Comparison of ENCODE assay signal across 18 mouse cellular contexts in the genomic region with DNA sequence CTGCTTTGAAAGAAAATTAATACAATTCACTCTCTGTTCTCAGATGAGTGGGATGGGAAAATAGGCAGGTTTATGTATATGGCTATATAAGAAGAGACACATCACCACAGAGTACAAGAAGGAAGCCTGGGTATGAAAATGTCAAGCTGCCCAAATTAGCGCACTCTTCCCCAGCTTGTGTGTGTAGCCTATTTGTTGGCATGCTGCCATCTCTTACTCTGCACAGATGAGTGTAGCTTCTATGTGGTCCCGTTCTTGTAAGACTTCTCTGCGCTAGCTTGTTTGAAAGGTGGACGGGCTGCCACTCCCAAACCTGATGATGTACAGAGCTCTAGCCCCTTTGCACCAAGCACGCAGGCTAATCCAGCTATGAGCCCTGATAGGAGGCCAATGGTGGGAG.
DNase-seq lines count a peak whose midpoint lies in the region; ATAC-seq and TF ChIP-seq lines count a peak whose summit lies in the region.
"Had no signal": no experiment of that assay in that cellular context is flagged by ENCODE, and none has a peak within 500 bp of the region (broad histone marks: within the 10 kb centered on the region; RNA-seq: fewer than 3 reads in every experiment).

No protein-coding gene starts in this region.

- ATAC-seq in hindbrain, embryonic 14.5 days (ENCODE audit: low FRiP score), result peak; percentile 57; the same call in 1 of the 2 replicates
- ATAC-seq in lung, embryonic 14.5 days (ENCODE audit: insufficient read depth), result no peak
- ATAC-seq in forebrain, embryonic 16.5 days, result peak; percentile 64; the same call in 1 of the 2 replicates
- ATAC-seq in midbrain, embryonic 14.5 days (ENCODE audit: low FRiP score, low TSS enrichment), result no peak
- ATAC-seq: activated CD4-positive, CD25-positive, alpha-beta regulatory T cell, adult 4 months; liver, embryonic 12.5 days had no signal

- no peaks in the 10 kb centered on the region for H3K36me3 ChIP-seq in hindbrain, embryonic 14.5 days (replicated peaks; ENCODE audit: control insufficient read depth, insufficient read depth)
- H3K36me3 ChIP-seq in hindbrain, embryonic 10.5 days, result no peaks in the 10 kb centered on the region
- no peaks in the 10 kb centered on the region for H3K36me3 ChIP-seq in lung, embryonic 14.5 days (ENCODE audit: insufficient read depth)
- H3K36me3 ChIP-seq in forebrain, embryonic 16.5 days (ENCODE audit: control insufficient read depth, insufficient read depth), result no peaks in the 10 kb centered on the region
- no peaks in the 10 kb centered on the region for H3K36me3 ChIP-seq in midbrain, embryonic 14.5 days (ENCODE audit: control insufficient read depth, insufficient read depth, low read length)
- H3K36me3 ChIP-seq: liver, embryonic 12.5 days; neural tube, embryonic 12.5 days had no signal

- peaks cover 23% of the 10 kb centered on the region for H3K4me1 ChIP-seq in hindbrain, embryonic 14.5 days (replicated peaks; ENCODE audit: control insufficient read depth, insufficient read depth, low read length)
- peaks cover 11% of the 10 kb centered on the region for H3K4me1 ChIP-seq in hindbrain, embryonic 10.5 days (replicated peaks)
- no peaks in the 10 kb centered on the region for H3K4me1 ChIP-seq in lung, embryonic 14.5 days (ENCODE audit: insufficient read depth)
- peaks cover 16% of the 10 kb centered on the region for H3K4me1 ChIP-seq in forebrain, embryonic 16.5 days (replicated peaks; ENCODE audit: control insufficient read depth, insufficient read depth, low read length)
- H3K4me1 ChIP-seq in midbrain, embryonic 14.5 days (ENCODE audit: control insufficient read depth, insufficient read depth, low read length), result peaks cover 11% of the 10 kb centered on the region
- H3K4me1 ChIP-seq: liver, embryonic 12.5 days had no signal

- H3K4me2 ChIP-seq in hindbrain, embryonic 14.5 days (replicated peaks), result no peak overlapping the region
- H3K4me2 ChIP-seq in lung, embryonic 14.5 days, result no peak overlapping the region
- no peak overlapping the region for H3K4me2 ChIP-seq in forebrain, embryonic 16.5 days (ENCODE audit: low read length)
- no peak overlapping the region for H3K4me2 ChIP-seq in midbrain, embryonic 14.5 days (ENCODE audit: low read length)
- H3K4me2 ChIP-seq: liver, embryonic 12.5 days; neural tube, embryonic 12.5 days had no signal

- H3K27me3 ChIP-seq in hindbrain, embryonic 14.5 days (ENCODE audit: control insufficient read depth, insufficient read depth, low read length), result no peaks in the 10 kb centered on the region
- no peaks in the 10 kb centered on the region for H3K27me3 ChIP-seq in hindbrain, embryonic 10.5 days (ENCODE audit: insufficient read depth, poor library complexity, severe bottlenecking)
- no peaks in the 10 kb centered on the region for H3K27me3 ChIP-seq in lung, embryonic 14.5 days (ENCODE audit: insufficient read depth, low read length)
- no peaks in the 10 kb centered on the region for H3K27me3 ChIP-seq in forebrain, embryonic 16.5 days (replicated peaks; ENCODE audit: control insufficient read depth, insufficient read depth, low read length)
- no peaks in the 10 kb centered on the region for H3K27me3 ChIP-seq in midbrain, embryonic 14.5 days (ENCODE audit: control insufficient read depth, insufficient read depth, low read length)
- H3K27me3 ChIP-seq: CH12.LX; liver, embryonic 12.5 days; neural tube, embryonic 12.5 days had no signal

- WGBS in hindbrain, embryonic 14.5 days, result 82% methylated on average over 5 of the region's 5 CpGs
- 92% methylated on average over 5 of the region's 5 CpGs for WGBS in hindbrain, embryonic 10.5 days
- 62% methylated on average over 5 of the region's 5 CpGs for WGBS in lung, embryonic 14.5 days
- 52% methylated on average over 5 of the region's 5 CpGs for WGBS in forebrain, embryonic 16.5 days
- WGBS in midbrain, embryonic 14.5 days, result 75% methylated on average over 5 of the region's 5 CpGs

- no peak for DNase-seq in hindbrain, embryonic 14.5 days (ENCODE audit: low spot score)
- DNase-seq in hindbrain, embryonic 10.5 days (ENCODE audit: low spot score), result no peak
- DNase-seq in lung, embryonic 14.5 days, result peak; percentile 57
- no peak for DNase-seq in lung, postnatal 10 days
- peak; percentile 65 for DNase-seq in midbrain, embryonic 14.5 days
- no peak for DNase-seq in testis, postnatal 10 days (ENCODE audit: low spot score)
- DNase-seq: adrenal gland, postnatal 36 days; cerebellum, adult 11 months; gastrocnemius, adult 2 months; heart, adult 18-20 months; kidney, postnatal 14 days; lung, postnatal 14 days; thymus, postnatal 14 days had no signal

- H3K9ac ChIP-seq in hindbrain, embryonic 14.5 days, result no peak overlapping the region
- no peak overlapping the region for H3K9ac ChIP-seq in lung, embryonic 14.5 days
- no peak overlapping the region for H3K9ac ChIP-seq in forebrain, embryonic 16.5 days (replicated peaks; ENCODE audit: low read depth, low read length)
- no peak overlapping the region for H3K9ac ChIP-seq in midbrain, embryonic 14.5 days (replicated peaks; ENCODE audit: low read length)
- H3K9ac ChIP-seq: liver, embryonic 12.5 days; neural tube, embryonic 12.5 days had no signal

- no peak for TF ChIP-seq CTCF in lung, embryonic 14.5 days (IDR thresholded peaks at IDR 0.05; ENCODE audit: low read depth)

- H3K4me3 ChIP-seq in hindbrain, embryonic 14.5 days (replicated peaks; ENCODE audit: low read length), result no peak overlapping the region
- H3K4me3 ChIP-seq in hindbrain, embryonic 10.5 days, result no peak overlapping the region
- H3K4me3 ChIP-seq in lung, embryonic 14.5 days (ENCODE audit: low read depth, low read length), result no peak overlapping the region
- H3K4me3 ChIP-seq in forebrain, embryonic 16.5 days (replicated peaks; ENCODE audit: low read length), result no peak overlapping the region
- no peak overlapping the region for H3K4me3 ChIP-seq in midbrain, embryonic 14.5 days (replicated peaks; ENCODE audit: low read depth, low read length)
- H3K4me3 ChIP-seq: gastrocnemius, adult 2 months; liver, embryonic 12.5 days; neural tube, embryonic 12.5 days had no signal

- no peaks in the 10 kb centered on the region for H3K9me3 ChIP-seq in hindbrain, embryonic 14.5 days (ENCODE audit: control insufficient read depth, low read length)
- H3K9me3 ChIP-seq in hindbrain, embryonic 10.5 days, result no peaks in the 10 kb centered on the region
- H3K9me3 ChIP-seq in lung, embryonic 14.5 days (ENCODE audit: low read depth, low read length), result no peaks in the 10 kb centered on the region
- H3K9me3 ChIP-seq in forebrain, embryonic 16.5 days (ENCODE audit: control insufficient read depth, low read length), result 0 out of 2 replicates have a peak, but pooled peaks cover 2% of the 10 kb centered on the region
- no peaks in the 10 kb centered on the region for H3K9me3 ChIP-seq in midbrain, embryonic 14.5 days (ENCODE audit: control insufficient read depth, low read length)
- H3K9me3 ChIP-seq: liver, embryonic 12.5 days; neural tube, embryonic 12.5 days had no signal

- 0 out of 2 replicates have a peak overlapping the region, but pooled peaks have one; percentile 22 for H3K27ac ChIP-seq in hindbrain, embryonic 14.5 days
- no peak overlapping the region for H3K27ac ChIP-seq in hindbrain, embryonic 10.5 days
- H3K27ac ChIP-seq in lung, embryonic 14.5 days (ENCODE audit: low read depth), result no peak overlapping the region
- no peak overlapping the region for H3K27ac ChIP-seq in forebrain, embryonic 16.5 days (ENCODE audit: low read length)
- H3K27ac ChIP-seq in midbrain, embryonic 14.5 days (replicated peaks; ENCODE audit: low read depth, low read length), result peak overlapping the region; percentile 56
- H3K27ac ChIP-seq: gastrocnemius, adult 2 months; liver, embryonic 12.5 days; neural tube, embryonic 12.5 days had no signal

Comparison
In these comparisons a context has a peak if more than half of its experiments do, and no peak if none do; other contexts are left out.
1. DNase-seq: peak in lung, embryonic 14.5 days (single experiment) and midbrain, embryonic 14.5 days (single experiment); none in hindbrain, embryonic 14.5 days (single experiment), hindbrain, embryonic 10.5 days (single experiment), lung, postnatal 10 days (single experiment) and testis, postnatal 10 days (single experiment).
2. H3K27ac ChIP-seq: peak in hindbrain, embryonic 14.5 days (single experiment) and midbrain, embryonic 14.5 days (single experiment); none in hindbrain, embryonic 10.5 days (single experiment), lung, embryonic 14.5 days (single experiment) and forebrain, embryonic 16.5 days (single experiment).
3. ATAC-seq: peak in hindbrain, embryonic 14.5 days (single experiment) and forebrain, embryonic 16.5 days (single experiment); none in lung, embryonic 14.5 days (single experiment) and midbrain, embryonic 14.5 days (single experiment).